Mouse (Mus musculus) kidney, embryonic 16.5 days (tissue): Measurements from ENCODE around the gene Gm10271. TPM values are rescaled to one million over a fixed set of nuclear protein-coding genes. Genes with fewer than 3 reads are reported as not detected.
A peak's percentile ranks its signal among the peaks of the same experiment; 100 is the strongest.

Experiments
- ATAC-seq: fragments of 200-750 bp; cut with Nextera tagmentation; 2 replicates; pipeline ENCODE4 v1.8.0; 2017; ENCODE audit warnings: moderate TSS enrichment; ENCODE audit not compliant: low FRiP score, low TSS enrichment
- H3K27ac ChIP-seq: fragments of 300-500 bp; sonication (generic); 2 replicates; pipeline ENCODE4 v1.5.1; 2014; ENCODE audit warnings: low read length
- H3K27me3 ChIP-seq: fragments of 300-500 bp; sonication (generic); 2 replicates; pipeline ENCODE4 v1.6.1; 2014; ENCODE audit warnings: low read length, control low read depth, mixed read lengths; ENCODE audit not compliant: insufficient read depth
- H3K36me3 ChIP-seq: fragments of 300-500 bp; sonication (generic); 2 replicates; pipeline ENCODE4 v1.6.1; 2014; ENCODE audit warnings: low read length, control low read depth, mixed read lengths; ENCODE audit not compliant: insufficient read depth
- H3K4me1 ChIP-seq: fragments of 300-500 bp; sonication (generic); 2 replicates; pipeline ENCODE4 v1.6.1; 2014; ENCODE audit warnings: low read length, control low read depth, mixed read lengths; ENCODE audit not compliant: insufficient read depth
- H3K4me2 ChIP-seq: fragments of 300-500 bp; sonication (generic); replicated peaks from 2 replicates; pipeline ENCODE4 v1.6.1; 2014; ENCODE audit warnings: low read depth, low read length
- H3K4me3 ChIP-seq: fragments of 300-500 bp; sonication (generic); 2 replicates; pipeline ENCODE4 v1.5.1; 2014; ENCODE audit warnings: mild to moderate bottlenecking, low read length
- H3K9ac ChIP-seq: fragments of 300-500 bp; sonication (generic); replicated peaks from 2 replicates; pipeline ENCODE4 v1.6.1; 2014; ENCODE audit warnings: low read length
- H3K9me3 ChIP-seq: fragments of 300-500 bp; sonication (generic); 2 replicates; pipeline ENCODE4 v1.6.1; 2016; ENCODE audit warnings: low read length, control low read depth
- WGBS: fragments of 180-500 bp; shearing (Covaris S2); extraction: QIAGEN DNeasy Blood & Tissue Kit; methylation state at CpG from one replicate; pipeline ENCODE4 v1.1.7; 2014; 5-methylcytosine and 5-hydroxymethylcytosine counted together
- polyA plus RNA-seq: library from polyadenylated mRNA; unstranded; fragments of >200 nt; fragmentation: Nextera tagmentation; extraction: Ambion mirVana; gene quantifications from 2 replicates; pipeline ENCODE4 v1.2.1, GENCODE M21; 2015

Gene Gm10271
- polyA plus RNA-seq, 1 experiment from 2014 or later = not detected

- H3K36me3 ChIP-seq = no peaks in the 10 kb centered on the region
- H3K27ac ChIP-seq = no peak overlapping the region
- no peak for ATAC-seq
- no peak overlapping the region for H3K9ac ChIP-seq
- no peaks in the 10 kb centered on the region for H3K27me3 ChIP-seq
- H3K4me1 ChIP-seq = peaks cover 7% of the 10 kb centered on the region; the same call in 1 of the 2 replicates
- no peaks in the 10 kb centered on the region for H3K9me3 ChIP-seq
- H3K4me2 ChIP-seq = no peak overlapping the region
- no peak overlapping the region for H3K4me3 ChIP-seq
- 77% methylated on average over 3 of the region's 3 CpGs for WGBS
Observed at GRCm38 (mm10) chr10:116980888-116981287, 8.5 kb upstream of the Gm10271 start.

GRCm38 (mm10) chr10:116980273-116980672 is 7.9 kb upstream of the Gm10271 start:
- H3K27me3 ChIP-seq = no peaks in the 10 kb centered on the region
- H3K4me1 ChIP-seq = peaks cover 7% of the 10 kb centered on the region; the same call in 1 of the 2 replicates
- no peaks in the 10 kb centered on the region for H3K9me3 ChIP-seq
- no peaks in the 10 kb centered on the region for H3K36me3 ChIP-seq
- no peak overlapping the region for H3K9ac ChIP-seq
- no peak overlapping the region for H3K4me3 ChIP-seq
- WGBS = 83% methylated on average over 4 of the region's 4 CpGs
- no peak overlapping the region for H3K4me2 ChIP-seq
- no peak overlapping the region for H3K27ac ChIP-seq
- no peak for ATAC-seq

GRCm38 (mm10) chr10:116978841-116979240 is 6.4 kb upstream of the Gm10271 start:
- Histone ChIP-seq H3K4me3 (no peak overlapping the region), H3K9me3 (no peaks in the 10 kb centered on the region), H3K27ac (no peak overlapping the region), H3K4me1 (peaks cover 7% of the 10 kb centered on the region; the same call in 1 of the 2 replicates), H3K27me3 (no peaks in the 10 kb centered on the region), H3K9ac (no peak overlapping the region), H3K36me3 (no peaks in the 10 kb centered on the region), H3K4me2 (no peak overlapping the region)
- WGBS = 86% methylated on average over 9 of the region's 9 CpGs
- no peak for ATAC-seq

GRCm38 (mm10) chr10:116977858-116978257 is 5.4 kb upstream of the Gm10271 start:
- WGBS = 60% methylated on average over 2 of the region's 2 CpGs
- H3K4me2 ChIP-seq = no peak overlapping the region
- no peaks in the 10 kb centered on the region for H3K27me3 ChIP-seq
- ATAC-seq = no peak; the same call in 1 of the 2 replicates
- no peaks in the 10 kb centered on the region for H3K36me3 ChIP-seq
- H3K4me1 ChIP-seq = peaks cover 7% of the 10 kb centered on the region; the same call in 1 of the 2 replicates
- H3K4me3 ChIP-seq = no peak overlapping the region
- peaks cover 4% of the 10 kb centered on the region; the same call in 1 of the 2 replicates for H3K9me3 ChIP-seq
- no peak overlapping the region for H3K9ac ChIP-seq
- H3K27ac ChIP-seq = peak overlapping the region; percentile 20; the same call in 1 of the 2 replicates

- peak overlapping the region; percentile 52; the same call in 1 of the 2 replicates for H3K27ac ChIP-seq
- peak; percentile 47; the same call in 1 of the 2 replicates for ATAC-seq
- 15% methylated on average over 4 of the region's 4 CpGs for WGBS
Observed at GRCm38 (mm10) chr10:116977455-116977854, 5.0 kb upstream of the Gm10271 start.

GRCm38 (mm10) chr10:116968741-116969140 is 3.7 kb downstream of the Gm10271 start:
- H3K9ac ChIP-seq = no peak overlapping the region
- no peaks in the 10 kb centered on the region for H3K4me1 ChIP-seq
- H3K36me3 ChIP-seq = no peaks in the 10 kb centered on the region
- H3K27me3 ChIP-seq = no peaks in the 10 kb centered on the region
- peaks cover 4% of the 10 kb centered on the region; the same call in 1 of the 2 replicates for H3K9me3 ChIP-seq
- no peak overlapping the region for H3K4me3 ChIP-seq
- no peak overlapping the region for H3K4me2 ChIP-seq
- ATAC-seq = no peak
- no peak overlapping the region for H3K27ac ChIP-seq
- WGBS = 78% methylated on average over 4 of the region's 4 CpGs

More at GRCm38 (mm10) chr10:116977455-116977854, 5.0 kb upstream of the Gm10271 start:
- H3K4me3 ChIP-seq = no peak overlapping the region
- H3K4me1 ChIP-seq = peaks cover 7% of the 10 kb centered on the region; the same call in 1 of the 2 replicates
- H3K9me3 ChIP-seq = peaks cover 4% of the 10 kb centered on the region; the same call in 1 of the 2 replicates
- H3K4me2 ChIP-seq = no peak overlapping the region
- no peak overlapping the region for H3K9ac ChIP-seq
- no peaks in the 10 kb centered on the region for H3K27me3 ChIP-seq
- H3K36me3 ChIP-seq = no peaks in the 10 kb centered on the region

- WGBS = 63% methylated on average over 6 of the region's 6 CpGs
- Histone ChIP-seq H3K4me3 (no peak overlapping the region), H3K27ac (no peak overlapping the region), H3K4me2 (no peak overlapping the region), H3K9me3 (no peaks in the 10 kb centered on the region), H3K4me1 (0 out of 2 replicates have a peak, but pooled peaks cover 12% of the 10 kb centered on the region), H3K36me3 (no peaks in the 10 kb centered on the region), H3K9ac (no peak overlapping the region), H3K27me3 (no peaks in the 10 kb centered on the region)
- peak; percentile 85 for ATAC-seq
Observed at GRCm38 (mm10) chr10:116966065-116966464, 6.3 kb downstream of the Gm10271 start.

- no peaks in the 10 kb centered on the region for H3K36me3 ChIP-seq
- no peak overlapping the region for H3K4me3 ChIP-seq
- no peak overlapping the region for H3K4me2 ChIP-seq
- H3K27ac ChIP-seq = peak overlapping the region; percentile 36; the same call in 1 of the 2 replicates
- H3K9ac ChIP-seq = no peak overlapping the region
- 0 out of 2 replicates have a peak, but pooled peaks have one; percentile 67 for ATAC-seq
- no peaks in the 10 kb centered on the region for H3K9me3 ChIP-seq
- H3K4me1 ChIP-seq = 0 out of 2 replicates have a peak, but pooled peaks cover 12% of the 10 kb centered on the region
- no peaks in the 10 kb centered on the region for H3K27me3 ChIP-seq
- WGBS = 44% methylated on average over 5 of the region's 5 CpGs
Observed at GRCm38 (mm10) chr10:116965297-116965696, 7.1 kb downstream of the Gm10271 start.

GRCm38 (mm10) chr10:116964571-116964970 is 7.8 kb downstream of the Gm10271 start:
- Histone ChIP-seq H3K27ac (no peak overlapping the region), H3K9ac (no peak overlapping the region), H3K9me3 (no peaks in the 10 kb centered on the region), H3K4me2 (no peak overlapping the region), H3K36me3 (no peaks in the 10 kb centered on the region), H3K27me3 (no peaks in the 10 kb centered on the region), H3K4me1 (0 out of 2 replicates have a peak, but pooled peaks cover 12% of the 10 kb centered on the region), H3K4me3 (no peak overlapping the region)
- ATAC-seq = no peak
- 79% methylated on average over 4 of the region's 4 CpGs for WGBS

GRCm38 (mm10) chr10:116964084-116964483 is 8.3 kb downstream of the Gm10271 start:
- no peak overlapping the region for H3K9ac ChIP-seq
- H3K27ac ChIP-seq = no peak overlapping the region
- no peak overlapping the region for H3K4me3 ChIP-seq
- H3K4me2 ChIP-seq = no peak overlapping the region
- no peaks in the 10 kb centered on the region for H3K36me3 ChIP-seq
- ATAC-seq = no peak
- 0 out of 2 replicates have a peak, but pooled peaks cover 12% of the 10 kb centered on the region for H3K4me1 ChIP-seq
- H3K9me3 ChIP-seq = no peaks in the 10 kb centered on the region
- no peaks in the 10 kb centered on the region for H3K27me3 ChIP-seq
- WGBS = 78% methylated on average over 11 of the region's 11 CpGs
